Mouse (Mus musculus): ENCODE measurements around the gene 1110008P14Rik. TPM values are rescaled to one million over a fixed set of nuclear protein-coding genes. Genes with fewer than 3 reads are reported as not detected.

1110008P14Rik gene
- polyA plus RNA-seq, 1 experiment from 2014 or later = 41.3 TPM

- H3K27ac ChIP-seq (replicated peaks; ENCODE audit: low read depth, low read length) = no peak overlapping the region
- no peak for ATAC-seq (replicated peaks; ENCODE audit: insufficient number of reproducible peaks, low FRiP score, low TSS enrichment, low read depth)
Observed at GRCm38 (mm10) chr2:32407144-32407824, 25.5 kb upstream of the 1110008P14Rik start.

GRCm38 (mm10) chr2:32404663-32405062, 22.9 kb upstream of the 1110008P14Rik start:
- no peak overlapping the region for H3K4me3 ChIP-seq (ENCODE audit: low read depth, low read length)
- no peaks in the 10 kb centered on the region for H3K9me3 ChIP-seq (replicated peaks; ENCODE audit: control insufficient read depth, low read length)
- DNase-seq (ENCODE audit: low spot score) (peak; percentile 99), ATAC-seq (replicated peaks; ENCODE audit: insufficient number of reproducible peaks, low FRiP score, low TSS enrichment, low read depth) (no peak)
- H3K27me3 ChIP-seq (ENCODE audit: control insufficient read depth, insufficient read depth, low read length) = no peaks in the 10 kb centered on the region
- no peak overlapping the region for H3K27ac ChIP-seq (replicated peaks; ENCODE audit: low read depth, low read length)
- peaks cover 3% of the 10 kb centered on the region; the same call in 1 of the 2 replicates for H3K4me1 ChIP-seq (ENCODE audit: control insufficient read depth, insufficient read depth, low read length)
- no peak overlapping the region for H3K9ac ChIP-seq (replicated peaks; ENCODE audit: low read length)
- WGBS = 18% methylated on average over 2 of the region's 2 CpGs
- H3K4me2 ChIP-seq (ENCODE audit: low read depth, low read length) = no peak overlapping the region
- no peaks in the 10 kb centered on the region; the same call in 1 of the 2 replicates for H3K36me3 ChIP-seq (replicated peaks; ENCODE audit: control insufficient read depth, insufficient read depth, low read depth, low read length)

More at GRCm38 (mm10) chr2:32407144-32407824, 25.5 kb upstream of the 1110008P14Rik start:
- peaks cover 3% of the 10 kb centered on the region; the same call in 1 of the 2 replicates for H3K4me1 ChIP-seq (ENCODE audit: control insufficient read depth, insufficient read depth, low read length)
- H3K4me2 ChIP-seq (ENCODE audit: low read depth, low read length) = no peak overlapping the region
- no peak for DNase-seq (ENCODE audit: low spot score)
- H3K27me3 ChIP-seq (ENCODE audit: control insufficient read depth, insufficient read depth, low read length) = no peaks in the 10 kb centered on the region
- H3K9me3 ChIP-seq (replicated peaks; ENCODE audit: control insufficient read depth, low read length) = no peaks in the 10 kb centered on the region
- 86% methylated on average over 7 of the region's 7 CpGs for WGBS
- H3K4me3 ChIP-seq (ENCODE audit: low read depth, low read length) = no peak overlapping the region
- H3K9ac ChIP-seq (replicated peaks; ENCODE audit: low read length) = no peak overlapping the region
- H3K36me3 ChIP-seq (replicated peaks; ENCODE audit: control insufficient read depth, insufficient read depth, low read depth, low read length) = no peaks in the 10 kb centered on the region

GRCm38 (mm10) chr2:32396695-32397094, 15.0 kb upstream of the 1110008P14Rik start:
- 0% methylated on average over 15 of the region's 15 CpGs for WGBS
- no peaks in the 10 kb centered on the region for H3K4me1 ChIP-seq (ENCODE audit: control insufficient read depth, insufficient read depth, low read length)
- H3K4me3 ChIP-seq (ENCODE audit: low read depth, low read length) = peak overlapping the region; percentile 93
- 0 out of 2 replicates have a peak overlapping the region, but pooled peaks have one; percentile 71 for H3K27ac ChIP-seq (replicated peaks; ENCODE audit: low read depth, low read length)
- ATAC-seq (replicated peaks; ENCODE audit: insufficient number of reproducible peaks, low FRiP score, low TSS enrichment, low read depth) (no peak), DNase-seq (ENCODE audit: low spot score) (no peak)
- H3K9ac ChIP-seq (replicated peaks; ENCODE audit: low read length) = peak overlapping the region; percentile 81
- H3K27me3 ChIP-seq (ENCODE audit: control insufficient read depth, insufficient read depth, low read length) = no peaks in the 10 kb centered on the region; the same call in 1 of the 2 replicates
- no peaks in the 10 kb centered on the region; the same call in 1 of the 2 replicates for H3K36me3 ChIP-seq (replicated peaks; ENCODE audit: control insufficient read depth, insufficient read depth, low read depth, low read length)
- H3K9me3 ChIP-seq (replicated peaks; ENCODE audit: control insufficient read depth, low read length) = no peaks in the 10 kb centered on the region
- peak overlapping the region; percentile 74 for H3K4me2 ChIP-seq (ENCODE audit: low read depth, low read length)

GRCm38 (mm10) chr2:32395946-32396621, 14.3 kb upstream of the 1110008P14Rik start:
- Histone ChIP-seq H3K4me1 (ENCODE audit: control insufficient read depth, insufficient read depth, low read length) (no peaks in the 10 kb centered on the region), H3K4me2 (ENCODE audit: low read depth, low read length) (peak overlapping the region; percentile 74)

GRCm38 (mm10) chr2:32395484-32395945, 13.8 kb upstream of the 1110008P14Rik start, which contains the start of gene Ptges2:
TSS of gene Ptges2 (plus strand) at chr2:32395896.
- WGBS = under 1% methylated on average over 31 of the region's 31 CpGs

More at GRCm38 (mm10) chr2:32395946-32396621, 14.3 kb upstream of the 1110008P14Rik start:
- whole genome bisulfite sequencing = under 1% methylated on average over 59 of the region's 59 CpGs
- no peaks in the 10 kb centered on the region; the same call in 1 of the 2 replicates for H3K27me3 ChIP-seq (ENCODE audit: control insufficient read depth, insufficient read depth, low read length)
- ATAC-seq (replicated peaks; ENCODE audit: insufficient number of reproducible peaks, low FRiP score, low TSS enrichment, low read depth) (peak; percentile 96), DNase-seq (ENCODE audit: low spot score) (peak; percentile 95)
- peak overlapping the region; percentile 81 for H3K9ac ChIP-seq (replicated peaks; ENCODE audit: low read length)
- H3K9me3 ChIP-seq (replicated peaks; ENCODE audit: control insufficient read depth, low read length) = no peaks in the 10 kb centered on the region
- H3K36me3 ChIP-seq (replicated peaks; ENCODE audit: control insufficient read depth, insufficient read depth, low read depth, low read length) = no peaks in the 10 kb centered on the region; the same call in 1 of the 2 replicates
- peak overlapping the region; percentile 93 for H3K4me3 ChIP-seq (ENCODE audit: low read depth, low read length)
- H3K27ac ChIP-seq (replicated peaks; ENCODE audit: low read depth, low read length) = peak overlapping the region; percentile 71

GRCm38 (mm10) chr2:32394973-32395372, 13.2 kb upstream of the 1110008P14Rik start:
- no peaks in the 10 kb centered on the region for H3K36me3 ChIP-seq (replicated peaks; ENCODE audit: control insufficient read depth, insufficient read depth, low read depth, low read length)
- no peak overlapping the region for H3K27ac ChIP-seq (replicated peaks; ENCODE audit: low read depth, low read length)
- WGBS = 4% methylated on average over 8 of the region's 8 CpGs
- ATAC-seq (replicated peaks; ENCODE audit: insufficient number of reproducible peaks, low FRiP score, low TSS enrichment, low read depth) (no peak), DNase-seq (ENCODE audit: low spot score) (peak; percentile 59)
- H3K4me2 ChIP-seq (ENCODE audit: low read depth, low read length) = peak overlapping the region; percentile 74
- H3K9ac ChIP-seq (replicated peaks; ENCODE audit: low read length) = peak overlapping the region; percentile 81
- peak overlapping the region; percentile 93 for H3K4me3 ChIP-seq (ENCODE audit: low read depth, low read length)
- H3K4me1 ChIP-seq (ENCODE audit: control insufficient read depth, insufficient read depth, low read length) = no peaks in the 10 kb centered on the region
- no peaks in the 10 kb centered on the region; the same call in 1 of the 2 replicates for H3K27me3 ChIP-seq (ENCODE audit: control insufficient read depth, insufficient read depth, low read length)
- no peaks in the 10 kb centered on the region for H3K9me3 ChIP-seq (replicated peaks; ENCODE audit: control insufficient read depth, low read length)

More at GRCm38 (mm10) chr2:32395484-32395945, 13.8 kb upstream of the 1110008P14Rik start, which contains the start of gene Ptges2:
- peak; percentile 86 for ATAC-seq (replicated peaks; ENCODE audit: insufficient number of reproducible peaks, low FRiP score, low TSS enrichment, low read depth)
- Histone ChIP-seq H3K27ac (replicated peaks; ENCODE audit: low read depth, low read length) (peak within 1 kb of the TSS; percentile 71), H3K27me3 (ENCODE audit: control insufficient read depth, insufficient read depth, low read length) (no peaks in the 10 kb centered on the region; the same call in 1 of the 2 replicates), H3K4me3 (ENCODE audit: low read depth, low read length) (peak within 1 kb of the TSS; percentile 93), H3K36me3 (replicated peaks; ENCODE audit: control insufficient read depth, insufficient read depth, low read depth, low read length) (no peaks in the 10 kb centered on the region), H3K9ac (replicated peaks; ENCODE audit: low read length) (peak within 1 kb of the TSS; percentile 81), H3K9me3 (replicated peaks; ENCODE audit: control insufficient read depth, low read length) (no peaks in the 10 kb centered on the region), H3K4me1 (ENCODE audit: control insufficient read depth, insufficient read depth, low read length) (no peaks in the 10 kb centered on the region), H3K4me2 (ENCODE audit: low read depth, low read length) (peak within 1 kb of the TSS; percentile 74)
- peak; percentile 91 for DNase-seq (ENCODE audit: low spot score)

- Histone ChIP-seq H3K27me3 (ENCODE audit: control insufficient read depth, insufficient read depth, low read length) (no peaks in the 10 kb centered on the region; the same call in 1 of the 2 replicates), H3K36me3 (replicated peaks; ENCODE audit: control insufficient read depth, insufficient read depth, low read depth, low read length) (no peaks in the 10 kb centered on the region), H3K4me1 (ENCODE audit: control insufficient read depth, insufficient read depth, low read length) (no peaks in the 10 kb centered on the region; the same call in 1 of the 2 replicates), H3K9me3 (replicated peaks; ENCODE audit: control insufficient read depth, low read length) (no peaks in the 10 kb centered on the region), H3K9ac (replicated peaks; ENCODE audit: low read length) (no peak overlapping the region), H3K27ac (replicated peaks; ENCODE audit: low read depth, low read length) (no peak overlapping the region), H3K4me3 (ENCODE audit: low read depth, low read length) (no peak overlapping the region), H3K4me2 (ENCODE audit: low read depth, low read length) (no peak overlapping the region)
- no peak for ATAC-seq (replicated peaks; ENCODE audit: insufficient number of reproducible peaks, low FRiP score, low TSS enrichment, low read depth)
- 90% methylated on average over 5 of the region's 5 CpGs for WGBS
- no peak for DNase-seq (ENCODE audit: low spot score)
Observed at GRCm38 (mm10) chr2:32392063-32392462, 10.3 kb upstream of the 1110008P14Rik start.
